Mouse (Mus musculus) hindbrain, embryonic 11.5 days (tissue): Measurements from ENCODE around the gene Calhm1. TPM values are rescaled to one million over a fixed set of nuclear protein-coding genes. Genes with fewer than 3 reads are reported as not detected.

Experiments used
- ATAC-seq: fragments of 200-750 bp; cut with Nextera tagmentation; 2 replicates; pipeline ENCODE4 v1.8.0; 2017; ENCODE audit warnings: mild to moderate bottlenecking, moderate TSS enrichment, moderate library complexity; ENCODE audit not compliant: low FRiP score
- DNase-seq: peaks from one replicate; pipeline ENCODE4 v3.0.0-alpha.2; 2015; ENCODE audit warnings: low spot score
- H3K27ac ChIP-seq: fragments of 300-500 bp; sonication (generic); 2 replicates; pipeline ENCODE4 v1.5.1; 2014; ENCODE audit warnings: mild to moderate bottlenecking, low read depth, low read length
- H3K27me3 ChIP-seq: fragments of 300-500 bp; sonication (generic); 2 replicates; pipeline ENCODE4 v1.6.1; 2014; ENCODE audit warnings: mild to moderate bottlenecking, low read length, moderate library complexity, mixed read lengths; ENCODE audit not compliant: control insufficient read depth, insufficient read depth
- H3K36me3 ChIP-seq: fragments of 300-500 bp; sonication (generic); 2 replicates; pipeline ENCODE4 v1.6.1; 2014; ENCODE audit warnings: mild to moderate bottlenecking, low read length, moderate library complexity, mixed read lengths; ENCODE audit not compliant: control insufficient read depth, insufficient read depth
- H3K4me1 ChIP-seq: fragments of 300-500 bp; sonication (generic); replicated peaks from 2 replicates; pipeline ENCODE4 v1.6.1; 2014; ENCODE audit warnings: low read length, mixed read lengths; ENCODE audit not compliant: control insufficient read depth, insufficient read depth
- H3K4me2 ChIP-seq: fragments of 300-500 bp; sonication (generic); replicated peaks from 2 replicates; pipeline ENCODE4 v1.6.1; 2014; ENCODE audit warnings: mild to moderate bottlenecking, low read depth, low read length
- H3K4me3 ChIP-seq: fragments of 300-500 bp; sonication (generic); 2 replicates; pipeline ENCODE4 v1.5.1; 2014; ENCODE audit warnings: low read depth, low read length
- H3K9ac ChIP-seq: fragments of 300-500 bp; sonication (generic); 2 replicates; pipeline ENCODE4 v1.6.1; 2014; ENCODE audit warnings: low read depth, low read length
- H3K9me3 ChIP-seq: fragments of 300-500 bp; sonication (generic); 2 replicates; pipeline ENCODE4 v1.6.1; 2016; ENCODE audit warnings: low read length; ENCODE audit not compliant: control insufficient read depth
- WGBS: fragments of 180-500 bp; shearing (Covaris S2); extraction: QIAGEN DNeasy Blood & Tissue Kit; methylation state at CpG from one replicate; pipeline ENCODE4 v1.1.7; 2014; 5-methylcytosine and 5-hydroxymethylcytosine counted together
- polyA plus RNA-seq: library from polyadenylated mRNA; unstranded; fragments of >200 nt; fragmentation: Nextera tagmentation; extraction: Ambion mirVana; gene quantifications from 2 replicates; pipeline ENCODE4 v1.2.1, GENCODE M21; 2014

Calhm1 gene
- polyA plus RNA-seq, 1 experiment from 2014 or later: not detected

DNA sequence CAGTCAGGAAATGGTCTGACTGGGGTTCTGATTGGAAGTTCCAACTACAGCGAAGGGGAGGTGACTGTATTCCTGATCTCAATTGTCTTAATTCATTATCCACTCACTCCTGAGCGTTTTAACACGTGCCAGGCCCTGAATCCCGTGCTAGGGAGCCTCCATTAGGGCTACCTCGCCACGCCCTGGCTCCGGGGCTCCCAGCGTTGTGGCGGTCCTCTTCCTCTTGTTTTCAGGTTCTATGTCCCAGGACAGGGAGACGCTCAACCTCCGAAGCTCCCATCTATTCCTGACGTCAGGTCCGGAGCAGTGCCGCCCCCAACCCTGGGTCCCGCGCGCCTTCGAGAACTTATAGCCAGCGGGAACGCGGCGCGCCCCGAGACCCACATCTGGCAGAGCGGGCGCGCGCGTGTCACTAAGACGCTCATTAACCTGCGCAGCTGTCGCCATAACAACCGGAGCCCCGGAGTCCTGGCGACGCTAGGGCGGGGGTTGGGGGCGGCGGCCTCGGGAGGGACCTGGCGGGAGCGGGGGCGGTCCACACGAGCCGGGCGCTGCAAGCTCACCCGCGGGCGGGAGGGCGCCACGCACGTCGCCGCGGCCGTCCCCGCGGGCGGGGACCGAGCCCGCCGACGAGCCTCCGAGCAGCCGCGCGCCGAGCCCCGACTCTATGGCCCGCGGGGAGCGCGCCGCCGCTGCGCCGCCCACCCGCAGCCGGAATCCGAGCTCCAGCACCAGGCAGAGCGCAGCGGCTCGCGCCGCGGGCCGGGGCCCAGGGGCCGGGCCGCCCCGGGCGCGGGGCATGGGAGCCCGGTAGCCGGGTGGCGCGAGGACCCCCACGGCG, 34.6 kb upstream of the Calhm1 start, which contains the start of gene Neurl1a:
TSS of gene Neurl1a (plus strand) at position 390 of the 841 bp plus-strand sequence.
- peak; percentile 78 for DNase-seq
- H3K9me3 ChIP-seq: no peaks in the 10 kb centered on the region
- H3K4me2 ChIP-seq: peak within 1 kb of the TSS; percentile 98
- peak; percentile 62 for ATAC-seq
- H3K36me3 ChIP-seq: no peaks in the 10 kb centered on the region
- H3K4me3 ChIP-seq: peak within 1 kb of the TSS; percentile 71
- H3K4me1 ChIP-seq: peaks cover 8% of the 10 kb centered on the region; the same call in 1 of the 2 replicates
- peaks cover 31% of the 10 kb centered on the region for H3K27me3 ChIP-seq
- H3K9ac ChIP-seq: peak within 1 kb of the TSS; percentile 68
- under 1% methylated on average over 91 of the region's 98 CpGs for WGBS
- 0 out of 2 replicates have a peak within 1 kb of the TSS, but pooled peaks have one; percentile 24 for H3K27ac ChIP-seq

DNA sequence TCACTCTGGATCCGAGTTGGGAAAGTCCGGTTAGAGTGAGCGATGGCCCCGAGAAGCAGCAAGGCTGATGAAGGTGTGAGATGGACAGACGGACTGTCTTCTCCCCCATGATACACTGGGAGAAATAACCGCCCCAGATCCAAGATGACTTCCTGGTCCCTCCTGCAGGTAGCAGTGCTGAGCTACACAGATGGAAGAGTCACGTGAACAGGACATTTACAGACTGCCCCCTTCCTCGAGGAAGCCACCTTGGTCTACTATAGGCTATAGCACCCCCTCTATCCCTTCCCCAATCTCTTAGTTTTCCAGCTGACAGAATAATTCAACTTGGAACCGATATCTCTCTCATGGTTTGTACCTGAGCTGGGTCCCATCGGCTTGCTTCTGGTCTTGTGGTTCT, 33.9 kb upstream of the Calhm1 start:
- Histone ChIP-seq H3K9me3 (no peaks in the 10 kb centered on the region), H3K36me3 (no peaks in the 10 kb centered on the region), H3K4me2 (0 out of 2 replicates have a peak overlapping the region, but pooled peaks have one; percentile 98), H3K4me3 (peak overlapping the region; percentile 71; the same call in 1 of the 2 replicates), H3K4me1 (peaks cover 8% of the 10 kb centered on the region; the same call in 1 of the 2 replicates), H3K9ac (no peak overlapping the region), H3K27ac (no peak overlapping the region), H3K27me3 (peaks cover 31% of the 10 kb centered on the region)
- DNase-seq: peak; percentile 40
- WGBS: 22% methylated on average over 10 of the region's 10 CpGs
- no peak for ATAC-seq

DNA sequence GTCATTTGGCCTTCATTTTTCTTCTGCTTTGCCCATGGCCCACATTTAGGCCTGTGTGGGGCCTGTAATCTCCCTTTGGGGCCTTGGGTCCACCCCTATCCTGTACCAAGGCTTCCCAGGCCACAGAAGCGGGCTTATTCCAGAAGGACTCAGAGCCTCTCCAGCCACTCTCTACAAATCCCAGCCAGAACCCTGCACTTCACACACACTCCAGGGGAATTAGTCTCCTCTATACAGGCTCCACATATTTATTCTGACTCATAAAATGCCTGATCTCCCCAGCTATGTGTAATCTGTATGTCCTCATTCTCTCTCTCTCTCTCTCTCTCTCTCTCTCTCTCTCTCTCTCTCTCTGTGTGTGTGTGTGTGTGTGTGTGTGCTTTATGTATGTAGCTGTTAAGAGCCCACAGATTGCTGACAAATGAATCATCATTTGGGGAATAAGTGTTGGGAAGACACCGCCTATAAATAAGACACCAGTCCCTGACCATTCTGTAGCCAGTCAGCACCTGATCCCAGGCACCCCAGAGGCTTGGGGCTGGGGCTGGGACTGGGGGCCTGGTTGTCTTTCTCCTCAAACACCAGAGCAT, 33.0 kb upstream of the Calhm1 start:
- peaks cover 31% of the 10 kb centered on the region for H3K27me3 ChIP-seq
- H3K27ac ChIP-seq: no peak overlapping the region
- H3K36me3 ChIP-seq: no peaks in the 10 kb centered on the region
- DNase-seq: no peak
- peaks cover 8% of the 10 kb centered on the region; the same call in 1 of the 2 replicates for H3K4me1 ChIP-seq
- no peak overlapping the region for H3K9ac ChIP-seq
- 84% methylated on average over 2 of the region's 2 CpGs for WGBS
- no peaks in the 10 kb centered on the region for H3K9me3 ChIP-seq
- H3K4me3 ChIP-seq: no peak overlapping the region
- ATAC-seq: no peak
- H3K4me2 ChIP-seq: no peak overlapping the region

- Histone ChIP-seq H3K9me3 (no peaks in the 10 kb centered on the region), H3K36me3 (no peaks in the 10 kb centered on the region), H3K4me2 (no peak overlapping the region), H3K4me3 (no peak overlapping the region), H3K27ac (no peak overlapping the region), H3K27me3 (peaks cover 28% of the 10 kb centered on the region), H3K9ac (no peak overlapping the region), H3K4me1 (peaks cover 8% of the 10 kb centered on the region; the same call in 1 of the 2 replicates)
- 78% methylated on average over 2 of the region's 2 CpGs for WGBS
- ATAC-seq (no peak), DNase-seq (no peak)
Measured at GRCm38 (mm10) chr19:47175472-47175871, 31.4 kb upstream of the Calhm1 start.

GRCm38 (mm10) chr19:47174515-47174914, 30.5 kb upstream of the Calhm1 start:
- peaks cover 2% of the 10 kb centered on the region; the same call in 1 of the 2 replicates for H3K4me1 ChIP-seq
- no peak overlapping the region for H3K27ac ChIP-seq
- H3K9me3 ChIP-seq: no peaks in the 10 kb centered on the region
- no peaks in the 10 kb centered on the region for H3K36me3 ChIP-seq
- no peak overlapping the region for H3K4me3 ChIP-seq
- H3K27me3 ChIP-seq: peaks cover 19% of the 10 kb centered on the region
- peak; percentile 36 for DNase-seq
- H3K4me2 ChIP-seq: no peak overlapping the region
- no peak overlapping the region for H3K9ac ChIP-seq
- ATAC-seq: no peak
- WGBS: 55% methylated on average over 3 of the region's 3 CpGs

DNA sequence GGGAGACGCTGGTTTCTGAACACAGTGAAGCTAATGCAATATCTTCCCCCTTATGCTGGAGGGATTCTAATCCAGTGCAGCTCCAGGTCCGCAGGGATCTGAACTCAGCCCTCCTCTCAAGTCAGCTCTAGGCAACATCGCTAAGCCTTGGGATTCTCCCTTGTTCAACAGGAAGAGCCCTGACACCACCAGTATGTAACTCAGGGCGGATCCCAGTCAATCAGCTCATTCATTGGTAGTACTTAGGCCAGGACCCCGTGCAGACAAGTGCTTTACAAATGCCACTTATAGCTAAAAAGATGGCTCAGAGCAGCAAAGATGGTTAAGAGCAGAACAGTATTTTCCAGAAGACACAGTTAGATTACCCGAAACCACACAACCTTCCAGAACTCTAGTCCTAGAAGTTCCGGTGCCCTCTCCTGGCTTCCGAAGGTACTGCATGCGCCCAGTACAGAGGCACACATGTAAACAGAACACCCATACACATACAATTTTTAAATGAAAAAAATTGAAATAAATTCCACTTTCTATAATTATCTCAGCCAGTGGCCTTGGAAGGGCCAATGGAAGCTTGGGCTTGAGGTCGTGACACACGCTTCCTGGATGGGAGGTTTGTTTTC, 24.8 kb upstream of the Calhm1 start:
- ATAC-seq: no peak
- DNase-seq: peak; percentile 91
- Histone ChIP-seq H3K27ac (no peak overlapping the region), H3K36me3 (no peaks in the 10 kb centered on the region), H3K9me3 (no peaks in the 10 kb centered on the region), H3K4me1 (peaks cover 3% of the 10 kb centered on the region; the same call in 1 of the 2 replicates), H3K4me3 (no peak overlapping the region), H3K4me2 (peak overlapping the region; percentile 5; the same call in 1 of the 2 replicates), H3K9ac (no peak overlapping the region), H3K27me3 (no peaks in the 10 kb centered on the region)
- WGBS: 28% methylated on average over 11 of the region's 11 CpGs

- H3K9me3 ChIP-seq: no peaks in the 10 kb centered on the region
- no peak overlapping the region for H3K9ac ChIP-seq
- DNase-seq: peak; percentile 70
- peak overlapping the region; percentile 5; the same call in 1 of the 2 replicates for H3K4me2 ChIP-seq
- no peak overlapping the region for H3K27ac ChIP-seq
- WGBS: 17% methylated on average over 13 of the region's 13 CpGs
- no peaks in the 10 kb centered on the region for H3K27me3 ChIP-seq
- H3K4me1 ChIP-seq: peaks cover 3% of the 10 kb centered on the region; the same call in 1 of the 2 replicates
- H3K36me3 ChIP-seq: no peaks in the 10 kb centered on the region
- ATAC-seq: 0 out of 2 replicates have a peak, but pooled peaks have one; percentile 47
- H3K4me3 ChIP-seq: 0 out of 2 replicates have a peak overlapping the region, but pooled peaks have one; percentile 8
Measured at GRCm38 (mm10) chr19:47168223-47168622, 24.2 kb upstream of the Calhm1 start.

GRCm38 (mm10) chr19:47167617-47168214, 23.7 kb upstream of the Calhm1 start:
- no peak for ATAC-seq

More at GRCm38 (mm10) chr19:47167617-47168214, 23.7 kb upstream of the Calhm1 start:
- Histone ChIP-seq H3K27me3 (no peaks in the 10 kb centered on the region), H3K27ac (no peak overlapping the region), H3K9ac (no peak overlapping the region), H3K36me3 (no peaks in the 10 kb centered on the region), H3K4me3 (no peak overlapping the region), H3K4me1 (peaks cover 3% of the 10 kb centered on the region; the same call in 1 of the 2 replicates), H3K4me2 (no peak overlapping the region), H3K9me3 (no peaks in the 10 kb centered on the region)
- DNase-seq: no peak
- 53% methylated on average over 7 of the region's 7 CpGs for WGBS
